Mouse (Mus musculus) liver, postnatal 0 days (tissue): Measurements from ENCODE around the gene Celf5. TPM values are rescaled to one million over a fixed set of nuclear protein-coding genes. Genes with fewer than 3 reads are reported as not detected.

Source experiments
- ATAC-seq: fragments of 200-750 bp; cut with Nextera tagmentation; 2 replicates; pipeline ENCODE4 v1.8.0; 2017; ENCODE audit warnings: mild to moderate bottlenecking, moderate library complexity
- DNase-seq: peaks from one replicate; pipeline ENCODE4 v3.0.0-alpha.2; 2016
- H3K27ac ChIP-seq: fragments of 300-500 bp; sonication (generic); 2 replicates; pipeline ENCODE4 v1.5.1; 2014; ENCODE audit warnings: antibody characterized with exemption, moderate library complexity, mild to moderate bottlenecking, low read depth
- H3K27me3 ChIP-seq: fragments of 300-500 bp; sonication (generic); 2 replicates; pipeline ENCODE4 v1.6.1; 2014; ENCODE audit warnings: low read length, control low read depth, mixed read lengths; ENCODE audit not compliant: insufficient read depth
- H3K36me3 ChIP-seq: fragments of 300-500 bp; sonication (generic); replicated peaks from 2 replicates; pipeline ENCODE4 v1.6.1; 2014; ENCODE audit warnings: mild to moderate bottlenecking, control low read depth, low read length, moderate library complexity, mixed read lengths; ENCODE audit not compliant: insufficient read depth
- H3K4me1 ChIP-seq: fragments of 300-500 bp; sonication (generic); 2 replicates; pipeline ENCODE4 v1.6.1; 2014; ENCODE audit warnings: antibody characterized with exemption, mild to moderate bottlenecking, control low read depth; ENCODE audit not compliant: insufficient read depth
- H3K4me2 ChIP-seq: fragments of 300-500 bp; sonication (generic); 2 replicates; pipeline ENCODE4 v1.6.1; 2014; ENCODE audit warnings: low read depth, mild to moderate bottlenecking, low read length, moderate library complexity, mixed read lengths
- H3K4me3 ChIP-seq: fragments of 300-500 bp; sonication (generic); 2 replicates; pipeline ENCODE4 v1.5.1; 2014; ENCODE audit warnings: low read depth, low read length
- H3K9ac ChIP-seq: fragments of 300-500 bp; sonication (generic); replicated peaks from 2 replicates; pipeline ENCODE4 v1.6.1; 2014; ENCODE audit warnings: mild to moderate bottlenecking, moderate library complexity
- H3K9me3 ChIP-seq: fragments of 300-500 bp; sonication (generic); 2 replicates; pipeline ENCODE4 v1.6.1; 2016; ENCODE audit warnings: mild to moderate bottlenecking, control low read depth, low read length, mixed read lengths
- CTCF ChIP-seq: sonication (generic); IDR thresholded peaks from 2 replicates; pipeline ENCODE4 v1.5.1; 2016; ENCODE audit warnings: antibody characterized with exemption, low read depth
- EP300 ChIP-seq: IDR thresholded peaks from 2 replicates; pipeline ENCODE4 v1.6.1; 2016; ENCODE audit warnings: antibody characterized with exemption, low read depth, mild to moderate bottlenecking
- WGBS: fragments of 180-500 bp; shearing (Covaris S2); extraction: QIAGEN DNeasy Blood & Tissue Kit; methylation state at CpG from one replicate; pipeline ENCODE4 v1.1.7; 2014; ENCODE audit not compliant: insufficient replicate concordance; 5-methylcytosine and 5-hydroxymethylcytosine counted together
- polyA plus RNA-seq: library from polyadenylated mRNA; unstranded; fragments of >200 nt; fragmentation: Nextera tagmentation; extraction: Ambion mirVana; gene quantifications from 2 replicates; pipeline ENCODE4 v1.2.1, GENCODE M21; 2015

Gene Celf5
- polyA plus RNA-seq, 1 experiment from 2014 or later, result not detected

DNA sequence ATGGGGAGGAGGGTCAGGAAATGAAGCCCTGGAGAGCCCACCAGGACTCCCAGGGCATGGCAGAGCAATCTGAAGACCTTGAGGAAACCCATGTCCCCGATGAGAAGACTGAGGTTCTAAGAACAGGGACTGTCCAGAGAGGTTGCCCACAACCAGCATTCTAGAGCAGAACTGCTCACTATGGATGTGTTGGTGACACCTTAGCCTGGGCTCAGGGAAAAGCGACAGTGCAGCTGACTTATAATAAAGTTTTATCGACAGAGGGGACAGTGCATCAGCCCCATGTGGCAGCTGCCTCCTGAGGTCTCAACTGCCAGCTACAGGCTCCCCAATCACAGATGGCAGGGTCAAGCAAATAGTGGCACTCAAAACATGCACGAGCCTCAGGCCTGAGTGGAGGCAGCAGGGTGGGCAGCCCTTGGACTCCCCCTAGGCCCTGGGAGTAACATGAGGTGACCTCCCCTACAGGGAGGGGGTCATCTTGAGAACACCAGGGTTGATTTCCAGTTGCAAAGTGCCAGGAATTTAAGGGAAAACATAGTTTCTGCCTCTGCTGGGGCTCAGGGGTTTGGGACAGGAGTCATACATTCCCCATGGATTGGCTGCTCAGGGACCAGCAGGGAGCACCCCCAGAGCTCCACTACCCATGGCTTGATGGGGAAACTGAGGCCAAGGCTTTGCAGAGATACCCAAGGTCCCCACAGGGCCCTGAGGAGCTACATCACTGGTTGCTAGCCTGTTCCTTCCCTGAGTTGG, 61.3 kb downstream of the Celf5 start:
- no peaks in the 10 kb centered on the region for H3K9me3 ChIP-seq
- ATAC-seq, result no peak
- no peak overlapping the region for H3K27ac ChIP-seq
- no peak overlapping the region for H3K4me3 ChIP-seq
- H3K9ac ChIP-seq, result no peak overlapping the region
- 0 out of 2 replicates have a peak, but pooled peaks cover 2% of the 10 kb centered on the region for H3K36me3 ChIP-seq
- WGBS, result 60% methylated on average over 4 of the region's 4 CpGs
- no peak for TF ChIP-seq CTCF
- TF ChIP-seq EP300, result no peak
- peaks cover 10% of the 10 kb centered on the region; the same call in 1 of the 2 replicates for H3K27me3 ChIP-seq
- H3K4me1 ChIP-seq, result peaks cover 32% of the 10 kb centered on the region
- DNase-seq, result no peak
- H3K4me2 ChIP-seq, result no peak overlapping the region

DNA sequence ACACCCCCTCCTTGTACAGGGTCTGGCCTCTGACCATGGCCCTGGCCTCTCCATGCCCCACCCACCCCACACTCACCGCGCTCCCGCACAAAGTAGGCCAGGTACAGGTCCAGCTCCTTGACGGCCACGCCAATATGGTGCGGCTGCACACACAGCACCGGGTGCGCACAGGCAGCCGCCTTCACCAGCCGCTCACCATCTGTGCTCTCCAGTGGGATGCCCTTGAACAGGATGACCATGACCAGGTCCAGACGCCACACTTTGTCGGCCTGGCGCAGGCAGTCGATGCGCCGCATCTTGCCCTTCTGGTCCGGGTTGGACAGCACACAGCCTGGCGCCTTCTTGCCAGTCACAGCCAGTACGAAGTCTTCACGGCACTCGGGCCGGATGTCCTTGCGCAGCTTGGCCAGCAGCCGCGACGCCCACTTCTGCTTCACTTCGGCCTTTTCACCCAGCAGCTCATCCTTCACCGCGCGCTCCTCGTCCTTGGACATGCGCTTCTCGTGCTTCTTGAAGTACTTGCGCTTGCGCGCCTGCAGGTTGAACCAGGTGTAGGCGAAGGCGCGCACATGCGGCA, 62.2 kb downstream of the Celf5 start:
- peaks cover 28% of the 10 kb centered on the region for H3K4me1 ChIP-seq
- no peak for ATAC-seq
- peaks cover 3% of the 10 kb centered on the region; the same call in 1 of the 2 replicates for H3K27me3 ChIP-seq
- no peaks in the 10 kb centered on the region for H3K9me3 ChIP-seq
- 0 out of 2 replicates have a peak, but pooled peaks cover 2% of the 10 kb centered on the region for H3K36me3 ChIP-seq
- peak; percentile 22 for DNase-seq
- no peak overlapping the region for H3K27ac ChIP-seq
- TF ChIP-seq EP300 (no peak), CTCF (no peak)
- WGBS, result 91% methylated on average over 40 of the region's 40 CpGs
- H3K4me2 ChIP-seq, result no peak overlapping the region
- no peak overlapping the region for H3K9ac ChIP-seq
- H3K4me3 ChIP-seq, result no peak overlapping the region

DNA sequence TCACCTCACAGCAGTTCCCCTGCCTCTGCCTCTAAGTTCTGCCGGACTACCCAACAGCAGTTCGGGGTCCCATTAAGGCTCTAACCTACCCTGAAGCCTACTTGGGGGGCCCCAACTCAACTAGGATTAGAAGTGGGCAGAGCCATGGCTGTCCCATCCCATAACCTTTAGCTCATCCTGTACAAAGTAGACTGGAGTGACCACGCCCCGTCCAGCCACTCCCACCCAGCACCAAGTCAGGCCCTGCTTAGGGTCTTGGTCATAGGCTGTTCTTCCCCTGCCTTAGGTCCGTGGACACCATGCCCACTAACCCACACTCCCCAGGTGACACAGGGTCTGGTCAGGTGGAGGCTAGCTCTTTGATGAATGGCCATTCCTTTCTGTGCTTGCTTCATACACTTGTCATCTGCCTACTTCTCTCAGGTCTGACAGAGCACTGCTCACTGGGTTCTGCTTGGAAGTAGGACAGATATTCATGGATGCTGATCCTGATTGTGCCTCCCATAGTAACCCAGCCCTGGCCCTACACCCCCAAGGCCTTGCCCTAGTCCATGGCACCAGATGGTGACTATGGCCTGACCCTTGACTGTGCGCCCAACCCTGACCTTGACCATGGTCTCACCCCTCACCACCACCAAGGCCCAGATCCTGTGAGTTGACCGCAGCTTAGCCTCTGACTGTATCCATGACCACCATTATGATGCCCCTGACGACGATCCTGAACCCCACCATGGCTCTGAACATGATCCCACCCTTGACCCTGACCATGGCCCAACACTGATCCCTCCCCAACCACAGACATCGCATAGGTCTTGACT, 63.2 kb downstream of the Celf5 start:
- no peak overlapping the region for H3K27ac ChIP-seq
- WGBS, result 84% methylated on average over 10 of the region's 10 CpGs
- H3K36me3 ChIP-seq, result 0 out of 2 replicates have a peak, but pooled peaks cover 2% of the 10 kb centered on the region
- DNase-seq (peak; percentile 13), ATAC-seq (no peak)
- H3K9ac ChIP-seq, result no peak overlapping the region
- no peaks in the 10 kb centered on the region for H3K27me3 ChIP-seq
- H3K4me2 ChIP-seq, result no peak overlapping the region
- no peak for TF ChIP-seq CTCF
- no peak for TF ChIP-seq EP300
- no peaks in the 10 kb centered on the region for H3K9me3 ChIP-seq
- H3K4me3 ChIP-seq, result no peak overlapping the region
- peaks cover 37% of the 10 kb centered on the region for H3K4me1 ChIP-seq

DNA sequence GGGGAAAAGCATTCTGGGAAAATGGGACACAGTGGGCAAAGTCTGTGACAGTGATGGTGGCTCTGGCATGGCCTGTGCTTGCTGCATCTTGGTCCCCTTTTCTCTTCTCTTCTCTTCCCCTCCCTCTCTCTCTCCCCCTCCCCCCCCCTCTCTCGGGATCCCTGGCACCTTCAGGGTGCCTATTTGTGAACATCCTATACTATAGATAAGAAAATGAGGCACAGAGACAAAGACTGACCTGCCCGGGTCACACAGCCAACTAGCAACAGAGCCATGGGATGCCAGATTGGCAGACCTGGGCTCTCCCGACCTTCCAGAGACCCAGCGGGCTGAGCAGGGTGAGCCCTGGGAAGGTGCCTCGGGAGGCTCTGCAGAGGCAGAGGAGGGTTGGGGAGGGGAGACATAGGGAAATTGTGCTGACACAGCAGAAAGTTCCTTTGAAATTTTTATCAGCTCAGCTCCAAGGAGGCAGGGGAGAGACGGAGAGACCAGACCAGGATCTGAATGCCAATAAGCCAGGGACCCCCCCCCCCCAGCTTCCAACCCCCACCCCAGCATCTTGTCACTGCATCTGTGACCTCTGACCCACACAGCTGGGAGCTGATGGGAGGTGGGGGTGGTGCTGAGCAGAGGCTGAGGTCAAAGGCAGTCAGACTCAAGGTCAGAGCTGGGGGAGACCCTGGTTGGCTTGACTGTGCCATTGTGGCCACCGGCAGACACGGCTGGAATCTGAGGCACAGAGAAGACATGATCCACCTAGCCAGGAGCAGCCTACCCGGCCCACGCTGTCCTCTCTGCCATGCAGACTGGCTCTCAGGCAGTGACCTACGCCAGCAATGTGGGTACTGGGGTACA, 64.1 kb downstream of the Celf5 start:
- WGBS, result 55% methylated on average over 11 of the region's 11 CpGs
- Histone ChIP-seq H3K27me3 (no peaks in the 10 kb centered on the region), H3K9ac (no peak overlapping the region), H3K4me2 (no peak overlapping the region), H3K4me1 (peaks cover 46% of the 10 kb centered on the region), H3K4me3 (no peak overlapping the region), H3K36me3 (0 out of 2 replicates have a peak, but pooled peaks cover 2% of the 10 kb centered on the region), H3K27ac (no peak overlapping the region), H3K9me3 (no peaks in the 10 kb centered on the region)
- DNase-seq (peak; percentile 15), ATAC-seq (no peak)
- no peak for TF ChIP-seq EP300
- TF ChIP-seq CTCF, result no peak

DNA sequence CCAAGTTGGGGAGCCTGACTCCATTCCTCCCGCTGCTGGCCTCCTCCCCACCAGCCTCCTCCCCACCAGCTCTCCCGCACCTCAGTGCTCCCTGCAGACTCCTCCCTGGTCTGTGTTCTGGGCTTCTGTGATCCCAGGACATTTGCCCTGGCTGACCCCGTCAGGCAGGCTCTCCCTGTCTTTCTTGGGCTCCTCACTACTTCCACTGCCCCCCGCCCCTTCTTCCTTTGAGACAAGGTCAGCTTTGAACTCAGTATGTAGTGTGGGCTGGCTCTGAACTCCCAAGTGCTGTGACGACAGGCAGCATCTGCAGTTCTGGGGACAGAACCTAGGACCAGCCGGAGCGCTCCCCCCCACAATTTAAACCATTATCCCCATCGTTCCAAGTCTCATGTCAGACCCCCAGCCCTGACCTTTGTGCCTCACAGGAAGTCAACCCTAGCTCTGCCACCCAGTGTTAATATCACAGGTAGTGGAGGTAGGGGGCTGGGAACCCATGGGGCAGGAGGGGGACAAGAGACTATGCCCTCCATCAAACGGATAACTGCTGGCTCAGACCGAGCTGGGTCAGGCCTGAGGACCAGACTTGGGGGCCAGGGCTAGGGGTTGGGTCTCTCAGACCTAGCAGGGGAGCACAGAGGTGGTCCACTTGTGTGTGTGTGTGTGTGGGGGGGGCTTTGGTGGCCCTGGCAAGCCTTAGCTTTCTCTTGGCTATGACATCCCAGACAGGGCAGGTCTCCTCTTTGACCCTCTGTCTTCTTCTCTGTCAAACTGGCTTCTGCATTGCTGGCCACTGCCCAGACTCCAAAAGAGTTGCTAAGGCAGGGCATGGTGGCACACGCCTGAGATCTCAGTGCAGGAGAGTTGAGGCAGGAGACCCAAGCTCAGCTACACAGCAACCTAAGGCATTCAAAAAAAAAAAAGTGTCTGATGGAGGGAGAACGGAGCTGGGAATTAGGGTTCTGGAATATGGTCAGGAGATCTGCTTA, 65.0 kb downstream of the Celf5 start:
- H3K27me3 ChIP-seq, result no peaks in the 10 kb centered on the region
- peak overlapping the region; percentile 30 for H3K4me3 ChIP-seq
- peak overlapping the region; percentile 17; the same call in 1 of the 2 replicates for H3K9ac ChIP-seq
- H3K36me3 ChIP-seq, result peaks cover 2% of the 10 kb centered on the region; the same call in 1 of the 2 replicates
- H3K4me1 ChIP-seq, result peaks cover 52% of the 10 kb centered on the region
- DNase-seq (no peak), ATAC-seq (no peak)
- peak overlapping the region; percentile 53 for H3K4me2 ChIP-seq
- TF ChIP-seq CTCF, result no peak
- no peak for TF ChIP-seq EP300
- H3K9me3 ChIP-seq, result no peaks in the 10 kb centered on the region
- H3K27ac ChIP-seq, result no peak overlapping the region
- WGBS, result 55% methylated on average over 12 of the region's 12 CpGs
